Mouse (Mus musculus) lung, postnatal 0 days (tissue): ENCODE measurements at regions not wholly inside any gene's neighbourhood (a gene's known extent, or its start where the extent isn't known, plus 50 kb on each side); places are given as distances from the start of the nearest gene placed in this dataset.

Experiments
- ATAC-seq: fragments of 200-750 bp; cut with Nextera tagmentation; 2 replicates; pipeline ENCODE4 v1.8.0; 2017; ENCODE audit warnings: moderate library complexity
- DNase-seq: peaks from one replicate; pipeline ENCODE4 v3.0.0-alpha.2; 2016; ENCODE audit warnings: low spot score
- H3K27ac ChIP-seq: fragments of 300-500 bp; sonication (generic); 2 replicates; pipeline ENCODE4 v1.5.1; 2014; ENCODE audit warnings: antibody characterized with exemption, mild to moderate bottlenecking, low read length, mixed read lengths
- H3K27me3 ChIP-seq: fragments of 300-500 bp; sonication (generic); replicated peaks from 2 replicates; pipeline ENCODE4 v1.6.1; 2014; ENCODE audit warnings: low read length, mixed read lengths; ENCODE audit not compliant: insufficient read depth
- H3K36me3 ChIP-seq: fragments of 300-500 bp; sonication (generic); 2 replicates; pipeline ENCODE4 v1.6.1; 2014; ENCODE audit warnings: low read length, mixed read lengths; ENCODE audit not compliant: insufficient read depth
- H3K4me1 ChIP-seq: fragments of 300-500 bp; sonication (generic); 2 replicates; pipeline ENCODE4 v1.6.1; 2014; ENCODE audit warnings: antibody characterized with exemption, low read depth, low read length, mixed read lengths; ENCODE audit not compliant: insufficient read depth
- H3K4me2 ChIP-seq: fragments of 300-500 bp; sonication (generic); replicated peaks from 2 replicates; pipeline ENCODE4 v1.6.1; 2014; ENCODE audit warnings: low read depth, mild to moderate bottlenecking, low read length, moderate library complexity, mixed read lengths
- H3K4me3 ChIP-seq: fragments of 300-500 bp; sonication (generic); 2 replicates; pipeline ENCODE4 v1.5.1; 2014; ENCODE audit warnings: low read depth, low read length
- H3K9ac ChIP-seq: fragments of 300-500 bp; sonication (generic); replicated peaks from 2 replicates; pipeline ENCODE4 v1.6.1; 2014; ENCODE audit warnings: low read depth, mild to moderate bottlenecking
- H3K9me3 ChIP-seq: fragments of 300-500 bp; sonication (generic); 2 replicates; pipeline ENCODE4 v1.6.1; 2016; ENCODE audit warnings: low read length, mixed read lengths
- CTCF ChIP-seq: IDR thresholded peaks from 2 replicates; pipeline ENCODE4 v1.5.1; 2016; ENCODE audit warnings: antibody characterized with exemption, mild to moderate bottlenecking
- EP300 ChIP-seq: IDR thresholded peaks from 2 replicates; pipeline ENCODE4 v1.6.1; 2016; ENCODE audit warnings: antibody characterized with exemption, mild to moderate bottlenecking, control low read depth
- WGBS: fragments of 180-500 bp; shearing (Covaris S2); extraction: QIAGEN DNeasy Blood & Tissue Kit; methylation state at CpG from one replicate; pipeline ENCODE4 v1.1.7; 2014; 5-methylcytosine and 5-hydroxymethylcytosine counted together

- Histone ChIP-seq H3K27me3 (no peaks in the 10 kb centered on the region), H3K4me1 (no peaks in the 10 kb centered on the region), H3K4me2 (no peak overlapping the region), H3K36me3 (no peaks in the 10 kb centered on the region), H3K9me3 (no peaks in the 10 kb centered on the region), H3K27ac (no peak overlapping the region), H3K9ac (no peak overlapping the region), H3K4me3 (no peak overlapping the region)
- 57% methylated on average over 7 of the region's 7 CpGs for WGBS
- no peak for TF ChIP-seq EP300
- no peak for TF ChIP-seq CTCF
- DNase-seq, result no peak
- no peak for ATAC-seq
Measured at GRCm38 (mm10) chr8:103347158-103347871, 561.9 kb upstream of the Cdh11 start.

GRCm38 (mm10) chr8:103361713-103362112, 576.3 kb upstream of the Cdh11 start:
- Histone ChIP-seq H3K36me3 (no peaks in the 10 kb centered on the region), H3K27me3 (no peaks in the 10 kb centered on the region), H3K4me3 (no peak overlapping the region), H3K9ac (no peak overlapping the region), H3K4me1 (no peaks in the 10 kb centered on the region), H3K4me2 (no peak overlapping the region), H3K9me3 (no peaks in the 10 kb centered on the region), H3K27ac (no peak overlapping the region)
- no peak for TF ChIP-seq CTCF
- no peak for TF ChIP-seq EP300
- ATAC-seq, result no peak
- peak; percentile 6 for DNase-seq
- 52% methylated on average over 3 of the region's 3 CpGs for WGBS

GRCm38 (mm10) chr8:103370394-103370793, 585.0 kb upstream of the Cdh11 start:
- Histone ChIP-seq H3K4me1 (no peaks in the 10 kb centered on the region), H3K9ac (no peak overlapping the region), H3K27me3 (no peaks in the 10 kb centered on the region), H3K4me2 (no peak overlapping the region), H3K27ac (no peak overlapping the region), H3K36me3 (no peaks in the 10 kb centered on the region), H3K4me3 (no peak overlapping the region), H3K9me3 (no peaks in the 10 kb centered on the region)
- DNase-seq (no peak), ATAC-seq (no peak)
- TF ChIP-seq EP300 (no peak), CTCF (no peak)
- WGBS, result 32% methylated on average over 2 of the region's 2 CpGs

GRCm38 (mm10) chr8:103373007-103373406, 587.6 kb upstream of the Cdh11 start:
- Histone ChIP-seq H3K27ac (no peak overlapping the region), H3K4me2 (no peak overlapping the region), H3K9me3 (no peaks in the 10 kb centered on the region), H3K27me3 (no peaks in the 10 kb centered on the region), H3K36me3 (no peaks in the 10 kb centered on the region), H3K9ac (no peak overlapping the region), H3K4me3 (no peak overlapping the region), H3K4me1 (no peaks in the 10 kb centered on the region)
- TF ChIP-seq CTCF (no peak), EP300 (no peak)
- no peak for DNase-seq
- 51% methylated on average over 1 of the region's 1 CpGs for WGBS
- ATAC-seq, result no peak

GRCm38 (mm10) chr8:103374151-103374550, 588.7 kb upstream of the Cdh11 start:
- TF ChIP-seq CTCF (no peak), EP300 (no peak)
- no peaks in the 10 kb centered on the region for H3K4me1 ChIP-seq
- no peaks in the 10 kb centered on the region for H3K27me3 ChIP-seq
- H3K4me3 ChIP-seq, result no peak overlapping the region
- no peaks in the 10 kb centered on the region for H3K9me3 ChIP-seq
- no peak overlapping the region for H3K27ac ChIP-seq
- WGBS, result 59% methylated on average over 4 of the region's 4 CpGs
- ATAC-seq (no peak), DNase-seq (no peak)
- no peak overlapping the region for H3K4me2 ChIP-seq
- no peaks in the 10 kb centered on the region for H3K36me3 ChIP-seq
- no peak overlapping the region for H3K9ac ChIP-seq

- H3K4me3 ChIP-seq, result no peak overlapping the region
- no peaks in the 10 kb centered on the region for H3K9me3 ChIP-seq
- DNase-seq (no peak), ATAC-seq (no peak)
- TF ChIP-seq EP300, result no peak
- TF ChIP-seq CTCF, result no peak
- no peak overlapping the region for H3K27ac ChIP-seq
- 6% methylated on average over 3 of the region's 3 CpGs for WGBS
- H3K27me3 ChIP-seq, result no peaks in the 10 kb centered on the region
- no peaks in the 10 kb centered on the region for H3K4me1 ChIP-seq
- H3K36me3 ChIP-seq, result no peaks in the 10 kb centered on the region
- H3K4me2 ChIP-seq, result no peak overlapping the region
- no peak overlapping the region for H3K9ac ChIP-seq
Measured at GRCm38 (mm10) chr8:103378545-103378944, 593.1 kb upstream of the Cdh11 start.

GRCm38 (mm10) chr8:103381575-103381974, 596.1 kb upstream of the Cdh11 start:
- no peaks in the 10 kb centered on the region for H3K36me3 ChIP-seq
- H3K27ac ChIP-seq, result no peak overlapping the region
- no peak overlapping the region for H3K4me3 ChIP-seq
- no peaks in the 10 kb centered on the region for H3K27me3 ChIP-seq
- ATAC-seq (no peak), DNase-seq (no peak)
- no peaks in the 10 kb centered on the region for H3K4me1 ChIP-seq
- no peak overlapping the region for H3K9ac ChIP-seq
- TF ChIP-seq CTCF (no peak), EP300 (no peak)
- no peak overlapping the region for H3K4me2 ChIP-seq
- 56% methylated on average over 3 of the region's 3 CpGs for WGBS
- no peaks in the 10 kb centered on the region for H3K9me3 ChIP-seq
